Mouse (Mus musculus) c-Kit-negative CD71-positive TER-119-positive erythroid progenitor cells, embryonic 14.5 days (primary cell): ENCODE results near the gene Asic5.

Experiments used
- DNase-seq: peaks from one replicate; pipeline ENCODE4 v3.0.0-alpha.2; 2013; ENCODE audit warnings: low read depth, low spot score

The Asic5 gene

GRCm38 (mm10) chr3:82007002-82007401 is 24.9 kb downstream of the Asic5 start:
- DNase-seq: no peak

- no peak for DNase-seq
Observed at GRCm38 (mm10) chr3:82014148-82014703, 32.1 kb downstream of the Asic5 start.

- DNase-seq: no peak
Observed at GRCm38 (mm10) chr3:82022421-82022920, 40.4 kb downstream of the Asic5 start.

- DNase-seq: no peak
Observed at GRCm38 (mm10) chr3:82023065-82023464, 41.0 kb downstream of the Asic5 start.

- DNase-seq: no peak
Observed at GRCm38 (mm10) chr3:82027286-82027685, 45.2 kb downstream of the Asic5 start.

GRCm38 (mm10) chr3:82029229-82029628 is 47.1 kb downstream of the Asic5 start:
- no peak for DNase-seq

GRCm38 (mm10) chr3:82030008-82030748 is 48.1 kb downstream of the Asic5 start:
- DNase-seq: no peak

GRCm38 (mm10) chr3:82036262-82037044 is 54.4 kb downstream of the Asic5 start:
- DNase-seq: no peak

- DNase-seq: no peak
Observed at GRCm38 (mm10) chr3:82043676-82044075, 61.6 kb downstream of the Asic5 start.

GRCm38 (mm10) chr3:82044902-82045301 is 62.8 kb downstream of the Asic5 start:
- no peak for DNase-seq

- DNase-seq: no peak
Observed at GRCm38 (mm10) chr3:82046087-82046486, 64.0 kb downstream of the Asic5 start.

GRCm38 (mm10) chr3:82047100-82047753 is 65.1 kb downstream of the Asic5 start:
- no peak for DNase-seq

GRCm38 (mm10) chr3:82048078-82048477 is 66.0 kb downstream of the Asic5 start:
- no peak for DNase-seq

- no peak for DNase-seq
Observed at GRCm38 (mm10) chr3:82048681-82049080, 66.6 kb downstream of the Asic5 start.

- DNase-seq: no peak
Observed at GRCm38 (mm10) chr3:82051468-82051867, 69.4 kb downstream of the Asic5 start.

- no peak for DNase-seq
Observed at GRCm38 (mm10) chr3:82052029-82052428, 69.9 kb downstream of the Asic5 start.

GRCm38 (mm10) chr3:82054283-82054974 is 72.3 kb downstream of the Asic5 start:
- DNase-seq: no peak

- DNase-seq: no peak
Observed at GRCm38 (mm10) chr3:82057201-82057600, 75.1 kb downstream of the Asic5 start.

- DNase-seq: no peak
Observed at GRCm38 (mm10) chr3:82061402-82062180, 79.5 kb downstream of the Asic5 start.

GRCm38 (mm10) chr3:82067830-82068229 is 85.7 kb downstream of the Asic5 start:
- DNase-seq: no peak
